In genomic region chr16:31917776-31918175, GRCm38 (mm10) we compare ENCODE assay signal across 10 mouse cellular contexts. TPM values are rescaled to one million over a fixed set of nuclear protein-coding genes. Genes with fewer than 3 reads are reported as not detected.
DNase-seq lines count a peak whose midpoint lies in the region; ATAC-seq and TF ChIP-seq lines count a peak whose summit lies in the region.
"Had no signal": no experiment of that assay in that cellular context is flagged by ENCODE, and none has a peak within 500 bp of the region (broad histone marks: within the 10 kb centered on the region; RNA-seq: fewer than 3 reads in every experiment).

No protein-coding gene starts in this region.

- no peak for TF ChIP-seq CTCF in Patski (IDR thresholded peaks at IDR 0.05)
- no peak for TF ChIP-seq CTCF in intestine, postnatal 0 days (IDR thresholded peaks at IDR 0.05; ENCODE audit: low read depth)
- no peak for TF ChIP-seq CTCF in liver, embryonic 14.5 days (IDR thresholded peaks at IDR 0.05; ENCODE audit: low read depth)

- H3K4me3 ChIP-seq in intestine, postnatal 0 days (ENCODE audit: low read depth, low read length) = 0 out of 2 replicates have a peak overlapping the region, but pooled peaks have one; percentile 6
- no peak overlapping the region for H3K4me3 ChIP-seq in liver, embryonic 14.5 days (ENCODE audit: insufficient read depth in 1 of 2, low read depth in 2 of 2, low read length in 2 of 2)
- H3K4me3 ChIP-seq: neural tube, embryonic 13.5 days had no signal

- TF ChIP-seq EP300 in liver, embryonic 14.5 days (IDR thresholded peaks at IDR 0.05; ENCODE audit: low read depth) = no peak

- no peaks in the 10 kb centered on the region for H3K27me3 ChIP-seq in Patski
- H3K27me3 ChIP-seq in intestine, postnatal 0 days (replicated peaks; ENCODE audit: control insufficient read depth, insufficient read depth, low read length) = no peaks in the 10 kb centered on the region
- no peaks in the 10 kb centered on the region for H3K27me3 ChIP-seq in liver, embryonic 14.5 days (ENCODE audit: control insufficient read depth, insufficient read depth, low read length)

- peak overlapping the region; percentile 74 for H3K27ac ChIP-seq in intestine, postnatal 0 days (ENCODE audit: low read depth, low read length)
- H3K27ac ChIP-seq in liver, embryonic 14.5 days = no peak overlapping the region
- H3K27ac ChIP-seq: neural tube, embryonic 13.5 days had no signal

- POLR2A ChIA-PET in Patski (lab: Charles Lee) = no interaction called here

- no peaks in the 10 kb centered on the region for H3K36me3 ChIP-seq in intestine, postnatal 0 days (ENCODE audit: control insufficient read depth, insufficient read depth)
- H3K36me3 ChIP-seq in liver, embryonic 14.5 days (replicated peaks; ENCODE audit: control insufficient read depth, insufficient read depth, low read depth) = no peaks in the 10 kb centered on the region
- H3K36me3 ChIP-seq: forebrain, embryonic 10.5 days; neural tube, embryonic 13.5 days had no signal

- peak overlapping the region; percentile 24; the same call in 1 of the 2 replicates for H3K9ac ChIP-seq in intestine, postnatal 0 days (ENCODE audit: low read depth, low read length)
- no peak overlapping the region for H3K9ac ChIP-seq in liver, embryonic 14.5 days (replicated peaks)

- H3K9me3 ChIP-seq in intestine, postnatal 0 days (ENCODE audit: control insufficient read depth) = no peaks in the 10 kb centered on the region
- H3K9me3 ChIP-seq in liver, embryonic 14.5 days (ENCODE audit: control insufficient read depth, low read length) = no peaks in the 10 kb centered on the region
- H3K9me3 ChIP-seq: forebrain, embryonic 10.5 days; neural tube, embryonic 13.5 days had no signal

- in situ Hi-C loops in Patski (cut with MboI; ENCODE audit: low pct_unique_long_range_greater_than_20kb) = loop anchor here (5.0 to 10.0 kb wide), 3 partner anchors 40 to 463 kb away; partner anchors contain the start of gene Meltf

- peak; percentile 26 to 40 for DNase-seq in kidney, adult 8-10 months
- no peak for DNase-seq in kidney, adult 18-20 months
- DNase-seq in Patski (ENCODE audit: low read depth, low spot score) = peak; percentile 42
- DNase-seq in liver, embryonic 14.5 days (ENCODE audit: low read depth in 3 of 3, low spot score in 3 of 3) = no peak
- DNase-seq in right cerebral cortex, adult 2 months (ENCODE audit: low spot score in 2 of 2) = no peak
- no peak for DNase-seq in cerebellum, postnatal 4 days (ENCODE audit: low spot score in 2 of 2)

- H3K4me1 ChIP-seq in intestine, postnatal 0 days (replicated peaks; ENCODE audit: control insufficient read depth, insufficient read depth, low read length) = no peaks in the 10 kb centered on the region
- peaks cover 0 to 2% of the 10 kb centered on the region in 2 experiments; a peak in 1 of 4 replicates for H3K4me1 ChIP-seq in liver, embryonic 14.5 days (replicated peaks; ENCODE audit: control insufficient read depth in 2 of 2, insufficient read depth in 2 of 2, low read length in 1 of 2)

- CTCF ChIA-PET in Patski (lab: Charles Lee) = interaction anchor here (1.0 to 3.5 kb wide), 4 partner anchors 24 to 316 kb away, joined by 3 to 17 read pairs (median 5); no protein-coding TSS in a partner anchor

- peak overlapping the region; percentile 59 for H3K4me2 ChIP-seq in intestine, postnatal 0 days (replicated peaks; ENCODE audit: low read depth)
- peak overlapping the region; percentile 38; the same call in 1 of the 2 replicates for H3K4me2 ChIP-seq in liver, embryonic 14.5 days (ENCODE audit: low read depth)

- 47% methylated on average over 11 of the region's 11 CpGs for WGBS in intestine, postnatal 0 days
- WGBS in liver, embryonic 14.5 days (ENCODE audit: insufficient replicate concordance) = 55% methylated on average over 11 of the region's 11 CpGs

- ATAC-seq in Patski = peak; percentile 67
- peak; percentile 93 for ATAC-seq in intestine, postnatal 0 days
- no peak for ATAC-seq in liver, embryonic 14.5 days (ENCODE audit: insufficient read depth)

RNA-seq across cellular contexts. Expression of gene Pigz, which starts 15.9 kb away (rescaled TPM):
- 0.35 TPM for polyA plus RNA-seq in Patski (2021)
- polyA plus RNA-seq in intestine, postnatal 0 days (2015; fragmentation: Nextera tagmentation; extraction: Ambion mirVana) = 0.39 and 0.54 TPM in 2 replicates
- polyA plus RNA-seq in liver, embryonic 14.5 days (2012; rRNA removed) = 0.15 and 0.31 TPM in 2 replicates
- 0.28 and 0.34 TPM in 2 replicates for polyA plus RNA-seq in liver, embryonic 14.5 days (2014; fragmentation: Nextera tagmentation; extraction: Ambion mirVana)

RNA-seq across cellular contexts. Expression of gene 0610012G03Rik, which starts 30.5 kb away (rescaled TPM):
- 39.1 TPM for polyA plus RNA-seq in Patski (2021)
- polyA plus RNA-seq in intestine, postnatal 0 days (2015; fragmentation: Nextera tagmentation; extraction: Ambion mirVana) = 203 and 214 TPM in 2 replicates
- polyA plus RNA-seq in liver, embryonic 14.5 days (2012; rRNA removed) = 21.5 and 23.2 TPM in 2 replicates
- polyA plus RNA-seq in liver, embryonic 14.5 days (2014; fragmentation: Nextera tagmentation; extraction: Ambion mirVana) = 42.3 and 45.3 TPM in 2 replicates

RNA-seq across cellular contexts. Expression of gene Ncbp2, which starts 30.5 kb away (rescaled TPM):
- polyA plus RNA-seq in Patski (2021) = 114 TPM
- polyA plus RNA-seq in intestine, postnatal 0 days (2015; fragmentation: Nextera tagmentation; extraction: Ambion mirVana) = 24.7 and 28.4 TPM in 2 replicates
- 10.7 and 25.1 TPM in 2 replicates for polyA plus RNA-seq in liver, embryonic 14.5 days (2012; rRNA removed)
- 29.0 and 31.5 TPM in 2 replicates for polyA plus RNA-seq in liver, embryonic 14.5 days (2014; fragmentation: Nextera tagmentation; extraction: Ambion mirVana)

RNA-seq across cellular contexts. Expression of gene Meltf, which starts 39.2 kb away (rescaled TPM):
- 0.31 TPM for polyA plus RNA-seq in Patski (2021)
- 568 and 663 TPM in 2 replicates for polyA plus RNA-seq in intestine, postnatal 0 days (2015; fragmentation: Nextera tagmentation; extraction: Ambion mirVana)
- polyA plus RNA-seq in liver, embryonic 14.5 days (2012; rRNA removed) = 0.03 and 0.05 TPM in 2 replicates
- polyA plus RNA-seq in liver, embryonic 14.5 days (2014; fragmentation: Nextera tagmentation; extraction: Ambion mirVana) = 0.06 TPM in 1 of 2 replicates, not detected in the other
- polyA plus RNA-seq: forebrain, embryonic 10.5 days; inflammation-experienced regulatory T-cells, adult 6 months had no signal

Comparison
In these comparisons a context has a peak if more than half of its experiments do, and no peak if none do; other contexts are left out.
1. DNase-seq: peak in kidney, adult 8-10 months (2 of 2) and Patski (single experiment); none in kidney, adult 18-20 months (single experiment), liver, embryonic 14.5 days (0 of 3), right cerebral cortex, adult 2 months (0 of 2) and cerebellum, postnatal 4 days (0 of 2).